Mouse (Mus musculus): Measurements from ENCODE around the gene Runx1. TPM values are rescaled to one million over a fixed set of nuclear protein-coding genes. Genes with fewer than 3 reads are reported as not detected.

Gene Runx1
- 3.0 and 3.1 TPM in 2 replicates for polyA plus RNA-seq (2016; fragmentation: Nextera tagmentation; extraction: Ambion mirVana)

DNA sequence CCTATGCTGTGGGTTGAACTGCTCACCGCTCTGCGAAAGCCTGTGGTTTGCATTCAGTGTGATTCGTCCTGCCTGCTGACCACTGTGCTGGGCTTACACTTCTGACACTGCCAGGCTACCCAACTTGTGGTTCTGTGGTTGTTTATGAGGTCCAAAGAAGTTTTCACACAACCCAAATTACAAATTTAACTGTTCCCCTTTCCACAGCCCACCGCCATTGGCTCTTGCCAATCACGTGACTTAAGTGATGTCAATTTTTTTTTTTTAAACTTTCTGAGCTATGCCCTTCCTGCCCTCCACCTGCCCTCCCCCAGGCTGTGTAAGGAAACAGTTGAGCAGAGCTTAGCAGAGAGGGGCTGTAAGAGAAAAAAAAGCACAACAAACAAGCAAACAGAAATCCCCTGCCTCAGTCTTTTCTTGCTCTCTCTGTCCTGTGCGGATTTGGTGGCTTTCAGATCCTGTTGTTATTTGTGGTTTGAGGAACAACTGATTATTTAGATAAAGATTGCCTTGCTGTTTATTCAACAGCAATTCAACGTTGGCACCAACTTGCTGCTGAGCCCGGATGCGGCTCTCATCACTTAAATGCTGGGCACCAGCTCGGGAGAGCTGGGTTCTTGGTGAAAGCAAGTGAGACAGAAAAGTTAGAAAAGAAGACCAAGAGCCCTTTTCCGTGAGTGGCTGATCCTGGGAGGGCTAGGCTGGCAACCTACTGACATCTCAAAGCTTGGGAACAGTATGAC, at the start of gene Runx1:
Runx1 (minus strand) TSS at position 242 of the 743 bp plus-strand sequence.
- 86% methylated on average over 11 of the region's 11 CpGs for WGBS
- Histone ChIP-seq H3K27me3 (replicated peaks; ENCODE audit: low read depth, poor library complexity, severe bottlenecking) (0 out of 2 replicates have a peak, but pooled peaks cover 14% of the 10 kb centered on the region), H3K9me3 (no peaks in the 10 kb centered on the region), H3K4me1 (peaks cover 36% of the 10 kb centered on the region), H3K27ac (replicated peaks) (no peak within 1 kb of the TSS), H3K4me3 (no peak within 1 kb of the TSS), H3K36me3 (replicated peaks) (no peaks in the 10 kb centered on the region)
- DNase-seq (ENCODE audit: low spot score) = no peak

DNA sequence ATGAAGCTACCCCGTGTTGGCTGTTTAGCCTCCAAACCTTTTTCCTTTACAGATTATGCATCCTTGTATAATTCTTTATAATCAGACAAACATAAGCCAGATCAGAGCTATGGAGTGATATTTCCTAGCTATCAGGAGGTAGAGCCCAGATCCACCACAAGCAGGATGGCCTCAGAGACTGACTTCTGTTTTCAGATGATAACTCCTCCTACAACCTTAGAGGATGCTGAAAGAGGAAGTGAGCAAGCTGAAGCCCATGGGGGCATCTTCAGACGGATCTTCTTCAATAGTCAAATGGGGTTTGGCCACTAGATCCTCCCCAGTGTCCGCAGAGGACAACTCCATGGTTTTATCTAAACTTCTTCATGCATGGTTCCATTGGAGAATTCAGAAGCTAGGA, 48.1 kb upstream of the Runx1 start:
- H3K27me3 ChIP-seq (replicated peaks; ENCODE audit: low read depth, poor library complexity, severe bottlenecking) = no peaks in the 10 kb centered on the region
- H3K4me3 ChIP-seq = no peak overlapping the region
- no peaks in the 10 kb centered on the region for H3K4me1 ChIP-seq
- H3K9me3 ChIP-seq = no peaks in the 10 kb centered on the region
- no peaks in the 10 kb centered on the region for H3K36me3 ChIP-seq (replicated peaks)
- WGBS = 87% methylated on average over 3 of the region's 3 CpGs
- no peak for DNase-seq (ENCODE audit: low spot score)
- no peak overlapping the region for H3K27ac ChIP-seq (replicated peaks)

- 91% methylated on average over 11 of the region's 11 CpGs for WGBS
Measured at GRCm38 (mm10) chr16:92871728-92872127, 45.8 kb upstream of the Runx1 start.

GRCm38 (mm10) chr16:92868550-92868949, 42.6 kb upstream of the Runx1 start:
- no peak overlapping the region for H3K27ac ChIP-seq (replicated peaks)
- H3K4me1 ChIP-seq = no peaks in the 10 kb centered on the region
- no peak for DNase-seq (ENCODE audit: low spot score)
- no peaks in the 10 kb centered on the region for H3K36me3 ChIP-seq (replicated peaks)
- no peak overlapping the region for H3K4me3 ChIP-seq
- H3K9me3 ChIP-seq = 0 out of 2 replicates have a peak, but pooled peaks cover 2% of the 10 kb centered on the region
- H3K27me3 ChIP-seq (replicated peaks; ENCODE audit: low read depth, poor library complexity, severe bottlenecking) = no peaks in the 10 kb centered on the region
- 92% methylated on average over 4 of the region's 4 CpGs for WGBS

More at GRCm38 (mm10) chr16:92871728-92872127, 45.8 kb upstream of the Runx1 start:
- 0 out of 2 replicates have a peak, but pooled peaks cover 2% of the 10 kb centered on the region for H3K9me3 ChIP-seq
- no peak overlapping the region for H3K4me3 ChIP-seq
- no peaks in the 10 kb centered on the region for H3K36me3 ChIP-seq (replicated peaks)
- no peak overlapping the region for H3K27ac ChIP-seq (replicated peaks)
- no peaks in the 10 kb centered on the region for H3K4me1 ChIP-seq
- no peak for DNase-seq (ENCODE audit: low spot score)
- no peaks in the 10 kb centered on the region for H3K27me3 ChIP-seq (replicated peaks; ENCODE audit: low read depth, poor library complexity, severe bottlenecking)

GRCm38 (mm10) chr16:92867261-92867935, 41.4 kb upstream of the Runx1 start:
- 74% methylated on average over 9 of the region's 9 CpGs for WGBS
- Histone ChIP-seq H3K4me1 (no peaks in the 10 kb centered on the region), H3K27me3 (replicated peaks; ENCODE audit: low read depth, poor library complexity, severe bottlenecking) (no peaks in the 10 kb centered on the region)

GRCm38 (mm10) chr16:92865314-92865713, 39.4 kb upstream of the Runx1 start:
- no peak for DNase-seq (ENCODE audit: low spot score)
- Histone ChIP-seq H3K4me3 (no peak overlapping the region), H3K36me3 (replicated peaks) (no peaks in the 10 kb centered on the region), H3K27ac (replicated peaks) (no peak overlapping the region), H3K4me1 (no peaks in the 10 kb centered on the region), H3K9me3 (0 out of 2 replicates have a peak, but pooled peaks cover 2% of the 10 kb centered on the region), H3K27me3 (replicated peaks; ENCODE audit: low read depth, poor library complexity, severe bottlenecking) (no peaks in the 10 kb centered on the region; the same call in 1 of the 2 replicates)
- 89% methylated on average over 3 of the region's 3 CpGs for WGBS

More at GRCm38 (mm10) chr16:92867261-92867935, 41.4 kb upstream of the Runx1 start:
- DNase-seq (ENCODE audit: low spot score) = no peak
- H3K4me3 ChIP-seq = no peak overlapping the region
- 0 out of 2 replicates have a peak, but pooled peaks cover 2% of the 10 kb centered on the region for H3K9me3 ChIP-seq
- H3K36me3 ChIP-seq (replicated peaks) = no peaks in the 10 kb centered on the region
- no peak overlapping the region for H3K27ac ChIP-seq (replicated peaks)

DNA sequence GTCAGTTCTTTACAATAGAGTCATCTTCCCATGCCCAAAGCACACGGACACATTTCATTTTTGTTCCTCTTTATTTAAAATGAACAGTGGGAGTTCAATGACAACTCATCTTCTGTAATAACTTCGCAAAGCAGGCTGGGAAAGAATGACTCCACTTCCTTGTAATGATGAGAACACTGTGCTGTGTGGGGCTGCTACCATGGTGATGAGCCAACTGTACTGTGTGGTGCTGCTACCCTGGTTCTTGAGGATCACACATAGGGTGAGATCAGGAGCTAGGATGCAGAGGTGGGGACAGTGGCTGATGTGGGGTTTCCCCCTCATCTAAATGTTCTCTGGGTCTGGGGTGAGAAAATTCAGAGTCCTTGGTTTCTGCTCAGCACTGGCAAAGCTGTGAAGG, 38.2 kb upstream of the Runx1 start:
- H3K4me1 ChIP-seq = no peaks in the 10 kb centered on the region
- H3K36me3 ChIP-seq (replicated peaks) = no peaks in the 10 kb centered on the region
- no peak overlapping the region for H3K27ac ChIP-seq (replicated peaks)
- no peak for DNase-seq (ENCODE audit: low spot score)
- no peaks in the 10 kb centered on the region; the same call in 1 of the 2 replicates for H3K27me3 ChIP-seq (replicated peaks; ENCODE audit: low read depth, poor library complexity, severe bottlenecking)
- H3K4me3 ChIP-seq = no peak overlapping the region
- 0 out of 2 replicates have a peak, but pooled peaks cover 2% of the 10 kb centered on the region for H3K9me3 ChIP-seq
- 84% methylated on average over 2 of the region's 2 CpGs for WGBS

DNA sequence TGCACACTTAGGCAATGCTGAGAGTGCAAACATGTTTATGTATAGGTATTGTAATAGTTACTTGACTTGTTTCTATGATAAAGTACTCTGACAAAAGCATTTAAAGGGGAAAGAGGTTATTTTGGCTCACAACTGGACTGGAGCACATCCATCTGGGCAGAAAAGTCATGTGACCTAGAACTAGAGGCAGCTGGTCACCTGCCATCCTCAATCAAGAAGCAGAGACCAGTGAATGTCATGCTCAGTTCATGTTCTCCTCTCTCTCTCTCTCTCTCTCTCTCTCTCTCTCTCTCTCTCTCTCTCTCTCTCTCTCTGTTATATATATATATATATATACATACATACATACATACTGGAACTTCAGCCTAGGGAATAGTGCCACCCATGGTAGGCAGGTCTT, 37.2 kb upstream of the Runx1 start:
- no peaks in the 10 kb centered on the region for H3K4me1 ChIP-seq
- H3K36me3 ChIP-seq (replicated peaks) = no peaks in the 10 kb centered on the region
- H3K4me3 ChIP-seq = no peak overlapping the region
- H3K27me3 ChIP-seq (replicated peaks; ENCODE audit: low read depth, poor library complexity, severe bottlenecking) = no peaks in the 10 kb centered on the region; the same call in 1 of the 2 replicates
- DNase-seq (ENCODE audit: low spot score) = no peak
- no peak overlapping the region for H3K27ac ChIP-seq (replicated peaks)
- 0 out of 2 replicates have a peak, but pooled peaks cover 2% of the 10 kb centered on the region for H3K9me3 ChIP-seq

DNA sequence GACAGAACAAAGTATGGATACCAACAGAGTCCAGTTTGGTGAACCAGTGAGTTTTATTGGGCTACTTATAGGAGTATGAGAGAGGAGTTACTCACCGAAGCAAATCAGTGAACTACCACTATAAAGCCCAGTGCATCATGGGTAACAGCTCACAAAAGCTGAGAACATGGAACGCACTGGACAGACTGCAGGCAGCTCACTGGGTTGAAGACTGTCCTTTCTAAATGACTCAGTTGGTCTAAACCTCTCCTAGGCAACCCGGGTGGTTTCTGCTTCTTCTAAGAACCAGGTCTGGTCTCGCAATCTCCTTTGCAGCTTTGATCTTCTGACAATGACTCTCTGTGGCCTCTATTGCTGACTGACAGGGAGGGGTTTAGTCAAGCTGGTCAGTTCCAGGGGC, 36.5 kb upstream of the Runx1 start:
- Histone ChIP-seq H3K4me1 (no peaks in the 10 kb centered on the region), H3K36me3 (replicated peaks) (no peaks in the 10 kb centered on the region), H3K27ac (replicated peaks) (no peak overlapping the region), H3K9me3 (no peaks in the 10 kb centered on the region), H3K4me3 (no peak overlapping the region), H3K27me3 (replicated peaks; ENCODE audit: low read depth, poor library complexity, severe bottlenecking) (no peaks in the 10 kb centered on the region; the same call in 1 of the 2 replicates)
- WGBS = 87% methylated on average over 4 of the region's 4 CpGs
- no peak for DNase-seq (ENCODE audit: low spot score)

DNA sequence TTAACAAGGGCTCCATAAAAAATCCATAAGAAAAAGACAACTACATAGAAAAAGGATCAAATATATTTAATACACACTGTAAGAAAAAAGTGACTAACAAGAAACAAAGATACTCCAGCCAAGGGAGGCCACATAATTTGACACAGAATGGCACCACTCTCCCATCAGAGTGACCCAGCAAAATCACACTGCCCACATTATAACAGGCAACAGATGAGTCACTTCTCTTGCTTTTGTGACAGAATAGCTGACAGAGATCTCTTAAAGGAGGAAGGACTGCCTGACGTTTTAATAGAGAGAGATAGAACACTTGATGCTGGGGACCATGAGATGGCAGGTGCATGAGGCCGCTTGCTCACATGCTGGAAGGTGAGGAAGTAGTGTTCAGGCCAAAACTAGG, 35.6 kb upstream of the Runx1 start:
- WGBS = 86% methylated on average over 2 of the region's 2 CpGs

GRCm38 (mm10) chr16:92860649-92861048, 34.7 kb upstream of the Runx1 start:
- no peak overlapping the region for H3K27ac ChIP-seq (replicated peaks)
- no peaks in the 10 kb centered on the region for H3K36me3 ChIP-seq (replicated peaks)
- WGBS = 83% methylated on average over 1 of the region's 1 CpGs
- H3K4me1 ChIP-seq = no peaks in the 10 kb centered on the region
- no peak overlapping the region for H3K4me3 ChIP-seq
- no peaks in the 10 kb centered on the region; the same call in 1 of the 2 replicates for H3K27me3 ChIP-seq (replicated peaks; ENCODE audit: low read depth, poor library complexity, severe bottlenecking)
- no peak for DNase-seq (ENCODE audit: low spot score)
- H3K9me3 ChIP-seq = no peaks in the 10 kb centered on the region

More for the DNA sequence above, 35.6 kb upstream of the Runx1 start:
- Histone ChIP-seq H3K27ac (replicated peaks) (no peak overlapping the region), H3K4me1 (no peaks in the 10 kb centered on the region), H3K27me3 (replicated peaks; ENCODE audit: low read depth, poor library complexity, severe bottlenecking) (no peaks in the 10 kb centered on the region; the same call in 1 of the 2 replicates), H3K9me3 (no peaks in the 10 kb centered on the region), H3K36me3 (replicated peaks) (no peaks in the 10 kb centered on the region), H3K4me3 (no peak overlapping the region)
- DNase-seq (ENCODE audit: low spot score) = no peak

GRCm38 (mm10) chr16:92856779-92857178, 30.8 kb upstream of the Runx1 start:
- 82% methylated on average over 3 of the region's 3 CpGs for WGBS
- H3K27me3 ChIP-seq (replicated peaks; ENCODE audit: low read depth, poor library complexity, severe bottlenecking) = no peaks in the 10 kb centered on the region; the same call in none of the 2 replicates
- no peak for DNase-seq (ENCODE audit: low spot score)
- H3K9me3 ChIP-seq = no peaks in the 10 kb centered on the region
- no peaks in the 10 kb centered on the region for H3K36me3 ChIP-seq (replicated peaks)
- H3K27ac ChIP-seq (replicated peaks) = no peak overlapping the region
- no peaks in the 10 kb centered on the region for H3K4me1 ChIP-seq
- H3K4me3 ChIP-seq = no peak overlapping the region
